Mouse (Mus musculus): ENCODE measurements at regions not wholly inside any gene's neighbourhood (a gene's known extent, or its start where the extent isn't known, plus 50 kb on each side); places are given as distances from the start of the nearest gene placed in this dataset.

DNA sequence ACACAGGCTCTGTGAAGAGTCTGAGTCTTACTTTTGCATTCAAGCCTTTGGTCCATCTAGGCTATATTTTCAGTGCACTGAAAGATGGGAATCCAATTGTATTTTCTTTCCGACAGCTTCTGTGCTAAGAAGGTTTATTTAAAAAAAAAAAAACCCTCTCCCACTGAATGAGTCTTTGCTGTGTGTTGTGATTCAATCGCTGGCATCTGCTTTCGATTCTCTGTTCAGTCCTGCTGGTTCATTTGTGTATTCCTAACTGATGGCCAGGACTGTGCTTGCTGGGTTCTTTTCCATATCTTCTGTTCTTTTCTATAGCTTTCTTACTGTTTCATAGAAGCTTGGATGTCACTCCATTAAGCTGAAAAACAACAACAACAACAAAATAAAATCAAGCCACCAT, 132.9 kb downstream of the Tex36 start:
- DNase-seq (ENCODE audit: low spot score) = no peak

DNA sequence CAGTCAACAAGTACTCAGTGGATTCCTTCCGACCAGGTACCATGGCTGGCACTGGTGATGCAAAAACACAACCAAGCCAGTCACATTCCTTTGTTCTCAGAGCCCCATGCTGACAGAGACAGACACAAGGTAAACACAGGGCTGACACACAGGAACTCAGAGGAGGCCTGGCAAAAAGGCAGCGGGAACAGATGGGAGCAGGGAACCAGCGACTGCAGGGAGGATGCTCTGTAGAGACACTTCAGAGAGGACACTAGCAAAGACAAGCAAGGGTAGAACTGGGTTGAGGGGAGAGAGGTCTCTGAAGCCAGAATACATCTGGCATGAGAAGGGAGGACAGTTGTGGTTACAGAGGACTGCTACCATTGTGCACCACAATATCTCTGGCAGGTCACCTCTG, 133.6 kb downstream of the Tex36 start:
- no peak for DNase-seq (ENCODE audit: low spot score)

DNA sequence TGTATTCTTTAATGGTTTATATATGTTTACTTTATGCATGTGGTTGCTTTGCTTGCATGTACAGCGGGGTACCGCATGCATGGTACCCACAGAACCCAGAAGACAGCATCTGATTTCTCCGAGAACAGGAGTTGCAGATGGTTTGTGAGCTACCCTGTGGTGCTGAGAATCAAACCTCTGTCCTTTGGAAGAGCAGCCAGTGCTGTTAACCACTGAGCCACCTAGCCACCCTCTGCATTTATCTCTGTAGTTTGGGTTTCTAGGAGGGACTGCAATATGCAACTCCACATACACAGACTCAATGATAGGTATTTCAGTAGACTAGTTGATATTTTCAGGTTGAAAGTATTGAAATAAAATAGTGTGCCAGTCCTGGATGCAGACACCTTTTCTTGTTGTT, 134.4 kb downstream of the Tex36 start:
- no peak for DNase-seq (ENCODE audit: low spot score)

DNA sequence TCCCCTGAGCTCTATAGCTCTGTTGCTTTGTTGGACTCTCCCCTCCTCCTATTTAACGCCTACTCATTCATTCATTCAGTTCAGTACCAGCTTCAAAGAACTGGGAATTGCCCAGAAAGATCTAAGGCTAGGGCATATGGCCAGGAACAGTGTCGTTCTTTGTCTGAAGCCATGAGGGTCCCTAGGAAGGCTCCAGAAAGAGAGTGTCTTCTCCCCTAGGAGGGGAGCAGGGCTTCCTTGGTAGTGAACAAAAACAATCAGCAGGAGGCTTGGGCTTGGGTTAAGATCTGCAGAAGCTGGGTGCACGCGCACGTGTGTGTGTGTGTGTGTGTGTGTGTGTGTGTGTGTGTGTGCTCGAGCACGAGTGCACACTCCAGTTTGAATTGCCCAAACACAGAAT, 142.7 kb downstream of the Tex36 start:
- no peak for DNase-seq (ENCODE audit: low spot score)

DNA sequence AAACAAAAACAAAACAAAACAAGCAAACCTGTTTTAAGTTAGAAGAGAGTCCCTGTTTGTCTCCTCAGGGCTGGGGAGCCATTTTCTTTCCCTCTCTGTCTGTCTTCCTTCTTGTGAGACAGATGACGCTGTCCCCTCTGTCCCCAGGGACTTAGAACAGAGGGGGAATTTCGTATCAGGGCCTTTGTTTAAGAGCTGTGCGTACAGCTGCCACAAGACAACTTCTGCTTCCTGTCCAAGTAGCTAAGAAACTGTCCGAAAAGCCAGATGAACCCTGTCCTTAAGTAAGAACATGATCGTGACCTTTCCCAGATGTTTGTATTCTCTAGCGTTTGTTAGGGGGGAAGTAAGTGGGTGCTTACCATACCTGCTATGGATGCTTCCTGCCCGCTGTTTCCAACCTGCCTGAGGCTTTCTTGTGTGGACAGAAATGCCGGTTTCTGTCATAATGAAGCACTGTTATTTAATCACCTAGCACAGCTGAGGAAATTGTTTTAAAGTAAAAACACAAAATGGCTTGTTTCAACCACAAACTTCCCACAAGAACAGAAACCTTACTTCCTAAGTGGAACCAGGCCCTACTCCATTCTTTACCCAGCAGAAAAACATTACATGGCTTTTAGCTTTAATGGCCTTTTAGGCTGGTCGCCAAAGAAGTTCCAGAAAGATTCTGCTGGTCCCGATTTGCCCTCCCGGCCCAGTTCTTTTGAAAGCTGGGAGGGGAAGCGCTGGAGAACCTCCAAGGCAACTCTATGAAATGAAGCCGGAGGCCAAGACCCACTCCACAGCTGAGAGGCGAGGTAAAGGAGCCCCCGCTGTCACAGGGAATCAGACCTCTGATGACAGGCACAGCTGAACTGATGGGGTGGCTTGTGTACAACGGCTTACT, 144.3 kb downstream of the Tex36 start:
- DNase-seq (ENCODE audit: low spot score) = peak; percentile 59

DNA sequence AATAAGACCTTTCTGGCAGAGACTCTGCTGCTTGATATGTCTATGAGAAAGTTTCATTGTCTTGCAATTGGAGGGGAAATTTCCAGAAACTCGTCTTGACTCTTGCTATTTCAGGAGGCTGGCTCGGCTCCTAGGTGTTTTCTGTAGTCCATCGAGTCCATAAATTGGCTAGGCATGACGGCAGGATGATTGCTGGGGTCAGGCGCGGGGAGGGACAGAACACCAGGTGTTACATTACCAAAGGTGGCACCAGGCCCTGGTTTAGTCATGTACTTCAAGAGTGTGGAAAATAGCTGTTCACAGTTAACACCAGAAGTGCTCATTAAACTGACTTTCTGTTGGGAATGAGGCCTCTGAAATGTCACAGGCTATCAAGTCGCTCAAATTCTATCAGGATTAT, 151.7 kb downstream of the Tex36 start:
- DNase-seq (ENCODE audit: low spot score) = no peak

DNA sequence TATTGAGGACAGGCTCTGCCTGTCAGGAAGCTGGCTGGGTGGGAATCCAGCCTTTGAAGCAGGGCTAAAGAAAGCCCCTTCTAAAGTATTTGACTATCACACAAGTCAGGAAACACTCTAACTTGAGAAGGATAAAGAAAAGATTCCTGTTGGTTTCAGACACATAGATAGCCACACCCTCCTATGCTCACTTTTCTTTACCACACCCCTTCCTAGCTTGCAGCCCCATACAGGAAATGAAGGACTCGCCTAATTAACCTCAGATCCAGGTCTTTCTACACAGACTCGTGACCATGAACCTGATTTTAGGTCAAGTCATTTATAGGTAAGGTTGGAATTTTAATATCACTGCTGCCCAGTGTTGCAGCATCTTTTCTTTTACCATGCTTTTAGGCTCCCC, 154.9 kb downstream of the Tex36 start:
- DNase-seq (ENCODE audit: low spot score) = no peak

DNA sequence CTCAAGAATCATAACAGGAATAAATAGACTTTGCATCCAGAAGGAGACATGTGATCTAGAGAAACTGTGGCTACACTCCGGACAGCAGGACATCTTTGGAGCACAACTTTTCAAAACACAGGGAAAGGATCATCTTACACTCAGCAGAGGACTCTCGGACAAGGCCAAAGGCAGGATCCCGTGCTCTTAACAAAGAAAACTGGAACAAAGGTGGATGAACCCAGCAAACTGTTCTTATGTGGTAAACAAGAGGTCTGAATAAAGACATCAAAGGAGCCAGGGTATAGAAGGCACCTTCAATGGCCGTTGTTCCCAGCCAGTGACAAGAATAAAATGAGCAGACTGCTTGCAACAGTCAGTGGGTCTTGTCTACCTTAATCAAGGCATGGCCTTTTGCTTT, 160.3 kb downstream of the Tex36 start:
- DNase-seq (ENCODE audit: low spot score) = peak; percentile 29

DNA sequence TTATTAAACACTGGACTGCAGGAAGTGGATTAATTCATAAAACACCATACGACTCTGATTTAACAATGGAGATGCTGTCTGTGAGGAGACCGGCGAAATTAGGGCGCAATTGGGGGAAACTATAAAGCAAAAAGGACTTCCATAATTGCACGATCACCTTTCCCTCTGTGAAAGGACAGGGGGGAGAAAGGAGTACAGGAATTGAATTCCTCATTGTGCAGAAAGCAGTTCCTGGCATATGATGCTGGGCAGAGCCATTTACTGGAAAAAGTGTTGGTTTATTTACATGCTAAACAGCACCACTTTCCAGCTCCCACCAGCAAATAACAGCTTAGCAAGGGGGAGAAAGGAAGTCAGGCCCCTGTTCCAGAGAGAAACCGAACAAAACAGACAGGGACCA, 160.8 kb downstream of the Tex36 start:
- no peak for DNase-seq (ENCODE audit: low spot score)

DNA sequence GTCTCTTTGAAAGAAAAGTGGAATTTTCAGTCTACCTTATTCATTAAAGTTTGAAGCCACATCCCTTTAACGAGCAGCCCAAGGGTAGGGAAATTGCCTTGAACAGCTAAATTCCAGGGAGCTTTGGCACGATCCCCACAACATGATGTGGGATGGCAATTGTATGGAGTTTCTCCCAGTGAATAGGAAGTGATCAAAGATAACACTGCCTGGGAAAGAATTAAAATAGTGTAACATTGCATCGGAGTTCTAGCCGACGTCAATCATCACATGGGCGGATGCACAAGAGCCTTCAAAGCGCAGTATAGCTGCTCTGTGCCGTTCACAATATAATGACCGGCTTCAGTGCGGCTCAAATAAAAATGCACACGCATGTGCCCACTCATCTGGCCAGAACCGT, 161.2 kb downstream of the Tex36 start:
- DNase-seq (ENCODE audit: low spot score) = no peak

DNA sequence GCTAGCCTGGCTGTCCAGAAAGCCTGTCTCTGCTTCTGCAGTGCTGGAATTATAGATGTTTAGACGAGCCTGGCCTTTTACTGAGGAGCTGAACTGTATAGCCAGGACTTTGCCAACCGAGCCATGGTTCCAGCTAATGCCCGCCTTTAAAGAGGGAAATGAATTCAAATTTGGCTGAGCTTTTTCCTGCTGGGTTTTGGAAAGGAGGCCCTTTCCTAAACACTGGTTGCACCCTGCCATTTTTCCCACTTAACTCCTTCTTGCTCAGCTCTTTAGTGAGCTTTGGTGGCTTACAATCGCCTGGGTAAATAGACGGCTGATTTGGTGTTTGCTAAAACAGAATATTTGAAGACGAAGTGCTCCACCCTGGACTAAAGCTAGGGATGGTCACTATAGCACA, 161.9 kb downstream of the Tex36 start:
- no peak for DNase-seq (ENCODE audit: low spot score)

DNA sequence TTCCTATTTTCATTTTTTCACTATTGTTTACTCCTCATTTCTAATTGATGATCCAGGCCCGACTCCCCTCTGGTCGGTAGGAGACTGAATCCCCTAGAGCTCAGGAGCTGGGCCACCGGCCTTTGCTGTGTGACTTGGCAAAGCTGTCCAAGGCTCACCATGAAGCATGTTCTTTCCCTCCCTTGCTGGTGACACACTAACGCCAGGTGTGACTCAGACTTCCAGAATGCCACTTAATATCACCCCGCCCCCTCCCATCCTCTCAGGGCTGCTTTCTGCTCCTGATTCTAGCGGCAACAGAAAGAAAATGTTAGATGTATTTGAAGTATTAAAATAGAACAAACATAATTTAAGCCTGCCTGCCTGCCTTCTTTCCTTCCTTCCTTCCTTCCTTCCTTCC, 163.3 kb downstream of the Tex36 start:
- no peak for DNase-seq (ENCODE audit: low spot score)

DNA sequence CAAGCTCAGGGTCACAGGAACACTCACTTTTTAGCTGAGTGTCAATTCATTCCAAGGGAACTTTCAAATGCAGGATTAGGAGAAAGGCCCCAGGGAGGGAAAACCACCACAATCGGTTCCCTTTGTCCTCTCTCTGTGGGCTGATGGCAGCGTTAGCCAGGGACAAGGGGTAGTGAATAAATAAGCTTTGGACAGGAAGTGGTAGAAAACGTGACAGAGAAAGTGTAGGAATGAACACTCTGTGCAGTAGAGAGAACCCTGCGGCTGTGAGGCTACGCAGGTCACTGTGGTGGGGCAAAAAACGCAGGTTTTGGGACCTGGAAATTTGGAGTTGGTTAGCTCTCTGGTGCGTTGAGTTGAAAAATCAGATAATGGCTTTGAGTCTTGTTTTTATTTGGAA, 164.1 kb downstream of the Tex36 start:
- peak; percentile 57 for DNase-seq (ENCODE audit: low spot score)

DNA sequence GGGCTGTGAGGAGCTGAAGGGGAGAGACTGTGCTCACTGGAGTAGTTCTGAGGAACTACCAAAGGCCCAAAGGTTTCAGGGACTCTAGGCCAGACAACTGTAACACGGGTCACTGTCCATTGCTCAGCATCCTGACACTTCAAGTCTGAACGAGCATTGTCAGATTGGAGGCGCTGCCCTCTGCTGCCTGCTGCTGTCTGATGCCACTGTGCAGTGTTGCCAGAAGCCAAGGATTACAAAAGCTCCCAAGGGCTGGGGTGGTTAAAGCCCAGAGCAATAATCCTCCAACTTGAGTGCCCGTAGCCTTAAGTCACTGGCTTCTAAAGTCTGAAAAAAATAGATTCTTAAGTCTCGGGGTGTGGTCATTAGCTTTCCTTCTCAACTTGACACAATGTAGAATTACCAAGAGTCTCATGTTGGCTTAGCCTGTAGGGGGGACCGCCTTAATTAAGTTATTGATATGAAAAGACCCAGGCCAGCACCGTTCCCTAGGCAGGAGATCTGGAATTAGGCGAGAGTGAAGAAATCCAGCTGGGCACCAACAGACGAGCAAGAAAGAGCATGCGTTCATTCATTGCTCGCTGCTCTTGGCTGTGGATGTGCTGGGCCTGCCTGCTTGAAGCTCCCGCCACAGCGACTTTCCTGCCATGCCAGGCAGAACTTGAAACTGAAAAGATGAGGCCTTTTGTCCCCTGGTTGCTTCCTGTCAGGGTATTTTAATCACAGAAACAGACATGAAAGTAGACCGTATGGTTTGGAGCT, 166.2 kb downstream of the Tex36 start:
- peak; percentile 26 for DNase-seq (ENCODE audit: low spot score)

DNA sequence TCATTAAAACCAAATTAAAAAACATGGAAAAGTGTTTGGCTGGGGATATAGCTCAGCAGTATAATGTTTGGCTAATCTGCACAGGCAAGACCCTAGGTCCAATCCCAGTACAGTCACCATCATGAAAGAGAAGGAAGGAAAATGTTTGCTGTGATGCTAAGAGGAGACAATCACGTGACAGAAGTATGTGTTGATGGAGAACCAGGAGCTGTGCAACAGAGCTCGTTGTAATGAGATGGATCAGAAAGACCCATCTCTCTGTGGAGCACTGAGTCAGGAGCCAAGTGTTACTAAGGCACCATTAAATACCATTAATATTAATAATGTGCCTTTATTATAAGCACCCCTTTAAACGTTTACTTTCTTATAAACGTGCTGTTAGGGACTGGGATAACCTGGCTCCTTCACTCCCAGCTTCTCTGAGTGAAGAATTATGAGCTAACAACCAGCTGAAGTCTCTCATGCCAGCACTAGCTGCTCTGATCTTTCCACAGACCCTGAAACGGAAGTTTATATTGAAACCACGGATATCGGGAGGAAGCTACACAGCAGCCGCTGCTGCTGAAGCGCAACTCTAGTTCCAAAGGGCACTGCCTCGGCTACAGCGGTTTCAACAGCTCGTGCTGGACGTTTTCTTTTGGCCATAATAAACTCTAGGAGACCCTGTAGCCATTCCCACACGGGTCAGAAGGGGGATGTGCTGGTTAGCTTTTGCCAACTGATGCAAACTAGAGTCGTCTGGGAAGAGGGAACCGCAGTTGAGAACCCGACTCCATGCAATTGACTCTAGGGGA, 167.7 kb downstream of the Tex36 start:
- DNase-seq (ENCODE audit: low spot score) = no peak

DNA sequence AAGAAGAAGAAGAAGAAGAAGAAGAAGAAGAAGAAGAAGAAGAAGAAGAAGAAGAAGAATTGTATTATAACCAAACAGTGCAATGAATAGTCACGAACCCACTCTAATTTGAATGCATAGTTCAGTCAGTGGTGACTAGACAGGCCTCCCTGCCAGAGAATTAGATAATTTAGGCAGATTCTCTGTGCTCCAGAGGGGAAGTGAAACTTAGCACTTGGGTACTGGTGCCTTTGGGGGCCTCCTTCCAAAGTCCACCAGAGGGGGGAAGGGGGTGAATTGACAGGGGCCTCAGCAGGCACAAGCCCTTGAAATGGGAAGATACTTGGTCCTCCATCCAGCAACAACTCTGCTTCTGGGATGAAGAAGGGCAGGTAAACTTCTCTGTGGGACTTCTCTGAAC, 169.6 kb downstream of the Tex36 start:
- DNase-seq (ENCODE audit: low spot score) = no peak

DNA sequence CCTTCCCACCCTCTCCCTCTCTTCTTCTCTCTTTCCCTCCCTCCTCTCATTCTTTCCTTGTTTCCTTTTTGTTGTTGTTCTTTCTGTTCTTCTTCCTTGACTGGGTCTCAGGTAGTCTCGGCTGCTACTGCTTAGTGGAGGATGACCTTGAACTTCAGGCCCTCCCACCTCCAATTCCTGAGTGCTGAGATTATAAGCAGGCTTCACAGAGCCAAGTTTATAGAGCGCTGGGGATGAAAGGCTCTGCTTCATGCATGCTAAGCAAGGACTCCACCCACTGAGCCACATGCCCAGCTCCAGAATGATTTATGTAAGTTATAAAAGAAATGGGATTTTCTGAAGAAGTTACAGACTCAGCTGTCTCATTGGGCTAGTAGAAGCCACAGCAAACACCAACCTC, 199.9 kb downstream of the Tex36 start:
- DNase-seq (ENCODE audit: low spot score) = no peak

DNA sequence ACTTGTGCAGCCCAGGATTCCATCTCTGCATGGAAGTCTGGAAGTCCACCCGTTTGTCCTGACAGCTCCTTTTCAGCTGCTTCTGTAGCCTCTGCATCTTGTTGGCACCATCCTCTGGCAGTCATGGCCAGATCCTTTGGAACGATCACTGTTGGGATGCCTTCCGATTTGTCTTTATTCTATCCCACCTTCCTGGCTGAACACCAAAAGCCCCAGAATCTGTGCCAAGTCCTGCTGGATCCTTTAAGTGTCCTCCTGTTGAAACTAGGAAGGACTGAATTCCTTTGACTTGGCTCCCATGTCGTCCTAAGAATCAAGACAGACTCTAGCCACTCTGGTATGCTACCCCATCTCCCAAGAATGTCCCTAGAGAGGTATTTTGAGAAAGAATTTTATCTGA, 201.3 kb downstream of the Tex36 start:
- DNase-seq (ENCODE audit: low spot score) = no peak

DNA sequence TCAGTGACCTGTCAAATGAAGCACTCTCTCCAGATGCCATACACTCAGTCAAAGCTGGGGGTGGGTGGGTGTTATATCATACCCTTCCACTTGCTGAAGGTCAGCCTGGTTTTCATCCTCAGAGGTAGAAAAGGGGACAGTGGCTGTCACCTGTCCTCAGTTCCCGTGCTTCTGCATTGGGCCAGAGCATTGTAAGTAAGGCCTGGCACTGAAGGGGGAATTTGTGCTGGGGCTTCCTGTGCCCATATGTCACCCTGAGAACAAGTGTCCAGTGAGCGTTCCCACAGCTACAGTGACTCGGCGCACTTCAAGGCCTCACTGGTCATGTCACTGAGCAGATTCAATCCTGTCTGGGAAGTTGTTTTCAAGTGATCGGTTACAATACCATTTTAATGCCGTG, 213.2 kb downstream of the Tex36 start:
- no peak for DNase-seq (ENCODE audit: low spot score)

DNA sequence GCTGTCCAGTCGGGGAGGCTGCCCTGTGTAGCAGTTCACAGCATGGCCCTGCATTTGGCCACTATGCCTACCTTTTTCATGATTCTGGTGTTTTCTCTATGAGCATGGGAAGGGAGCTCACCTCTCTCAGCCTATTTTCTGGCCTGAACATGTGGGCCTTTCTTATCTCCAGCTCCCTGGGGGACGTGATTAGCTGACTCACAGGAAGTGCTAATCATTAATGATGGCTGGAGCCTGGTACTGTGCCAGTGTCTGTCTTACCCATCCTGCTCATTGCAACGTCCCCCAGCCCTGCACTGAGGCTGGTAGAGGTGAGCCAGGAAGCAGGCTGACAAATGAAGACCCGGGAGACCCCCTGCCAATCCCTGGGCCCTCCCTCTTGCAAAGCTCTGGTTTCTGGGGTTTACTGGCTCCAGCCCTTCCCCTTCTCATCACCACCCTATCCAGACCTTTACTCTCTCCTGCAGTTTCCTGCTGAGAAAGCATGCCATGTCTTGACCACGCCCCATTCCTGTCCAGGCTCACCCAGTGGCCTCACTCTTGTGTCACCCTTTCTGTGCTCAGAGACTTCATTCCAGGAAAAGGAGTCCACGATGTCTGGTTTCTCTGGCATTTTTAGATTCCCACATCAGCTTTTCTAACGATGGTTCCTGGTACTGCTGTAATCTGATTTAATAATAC, 219.8 kb downstream of the Tex36 start:
- DNase-seq (ENCODE audit: low spot score) = no peak

DNA sequence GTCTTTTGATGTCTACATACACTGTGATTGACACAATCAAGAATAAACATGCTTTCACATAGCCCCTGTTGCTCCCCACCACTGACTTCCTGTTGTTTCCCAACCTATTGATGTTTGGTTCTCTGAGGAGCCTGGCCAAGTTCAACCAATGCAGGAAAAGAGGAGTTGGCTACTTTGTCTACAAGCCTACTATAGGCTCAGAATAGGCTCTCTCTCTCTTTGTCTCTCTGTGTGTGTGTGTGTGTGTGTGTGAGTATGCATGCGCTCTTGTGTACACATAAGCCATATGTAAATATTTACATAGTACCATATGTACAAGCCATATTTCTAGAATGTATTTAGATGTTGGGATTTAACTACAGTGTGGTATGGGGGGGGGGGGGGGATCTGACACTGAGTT, 222.6 kb downstream of the Tex36 start:
- DNase-seq (ENCODE audit: low spot score) = no peak

DNA sequence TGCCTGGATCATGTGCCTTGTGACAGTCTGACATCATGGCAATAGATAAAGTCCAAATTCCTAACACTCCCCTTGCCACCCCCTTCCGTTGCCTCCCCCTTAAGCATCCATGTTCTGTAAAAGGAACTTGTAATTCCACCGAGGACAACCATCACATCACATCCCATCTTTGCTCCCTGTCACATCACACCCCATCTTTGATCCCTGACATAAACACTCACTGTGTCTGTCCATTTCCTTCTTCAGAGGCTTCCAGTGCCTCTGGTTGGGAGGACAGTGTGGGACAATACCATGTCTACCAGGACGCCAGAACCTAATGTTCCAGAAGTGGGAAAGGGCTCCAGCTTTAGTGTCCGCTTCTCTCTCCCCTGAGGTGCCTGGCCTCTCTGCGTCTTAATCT, 223.6 kb downstream of the Tex36 start:
- no peak for DNase-seq (ENCODE audit: low spot score)

All from embryo, embryonic 10 days (tissue).